Mouse (Mus musculus): ENCODE results near the gene Etv6.

DNA sequence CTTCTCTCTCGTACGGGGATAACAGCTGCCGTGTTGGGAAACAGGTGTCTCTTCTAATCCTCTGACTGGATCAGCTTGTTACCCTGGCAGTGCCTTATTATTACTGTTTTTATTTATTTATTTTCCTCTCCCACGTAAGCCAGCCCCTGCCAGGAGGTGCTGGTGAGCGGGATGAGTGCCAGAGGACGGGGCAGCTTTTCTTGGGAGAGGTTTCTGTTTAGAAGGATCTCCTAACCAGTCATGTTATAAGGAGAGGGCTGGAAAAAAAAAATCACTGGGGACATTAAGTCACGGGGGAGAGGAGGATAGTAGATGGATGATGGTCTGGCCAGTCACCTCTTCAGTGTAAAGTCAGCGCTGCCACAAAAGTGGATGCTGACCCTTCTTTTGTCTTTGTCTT lies 15.0 kb downstream of the Etv6 start:
- TF ChIP-seq POLR2A (IDR thresholded peaks at IDR 0.05; ENCODE audit: low read depth, low read length) (no peak), CTCF (IDR thresholded peaks at IDR 0.05; ENCODE audit: borderline replicate concordance, insufficient read depth, low read length) (no peak)
